Mouse (Mus musculus): ENCODE results near the gene Abcb5. TPM values are rescaled to one million over a fixed set of nuclear protein-coding genes. Genes with fewer than 3 reads are reported as not detected.

Gene Abcb5
- polyA plus RNA-seq, 1 experiment from 2014 or later = not detected

GRCm38 (mm10) chr12:118846649-118847321 lies 119.4 kb downstream of the Abcb5 start:
- Histone ChIP-seq H3K9ac (no peak overlapping the region), H3K9me3 (no peaks in the 10 kb centered on the region), H3K36me3 (no peaks in the 10 kb centered on the region), H3K4me2 (replicated peaks) (peak overlapping the region; percentile 87), H3K27me3 (replicated peaks) (peaks cover 74% of the 10 kb centered on the region), H3K4me3 (replicated peaks) (peak overlapping the region; percentile 43), H3K4me1 (replicated peaks) (peaks cover 29% of the 10 kb centered on the region), H3K27ac (no peak overlapping the region)
- WGBS = under 1% methylated on average over 59 of the region's 59 CpGs
- ATAC-seq = peak; percentile 75

DNA sequence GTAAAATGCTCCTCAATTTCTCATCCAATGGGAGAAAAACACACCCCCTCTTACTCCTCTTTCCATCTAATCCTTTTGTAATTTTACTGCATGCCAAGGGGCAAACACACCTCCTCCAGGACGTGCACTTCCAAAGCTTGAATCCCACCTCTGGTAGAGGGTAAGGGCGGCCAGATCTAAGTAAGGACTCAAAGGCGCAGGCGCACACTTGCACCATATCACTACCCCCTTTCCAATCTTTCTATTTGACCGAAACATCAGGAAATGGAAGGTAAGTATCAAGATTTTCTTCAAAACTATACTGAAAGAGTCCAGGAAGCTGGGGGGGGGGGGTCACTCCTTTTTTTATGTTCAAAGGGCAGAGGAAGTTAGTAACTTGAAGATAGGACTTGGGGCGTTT lies 120.0 kb downstream of the Abcb5 start, which contains the start of gene Sp8:
TSS of gene Sp8 (plus strand) at position 109 of the 400 bp plus-strand sequence.
- WGBS = 3% methylated on average over 6 of the region's 6 CpGs
- peak within 1 kb of the TSS; percentile 87 for H3K4me2 ChIP-seq (replicated peaks)
- H3K36me3 ChIP-seq = no peaks in the 10 kb centered on the region
- no peaks in the 10 kb centered on the region for H3K9me3 ChIP-seq
- H3K27ac ChIP-seq = no peak within 1 kb of the TSS
- H3K27me3 ChIP-seq (replicated peaks) = peaks cover 79% of the 10 kb centered on the region
- no peak within 1 kb of the TSS for H3K9ac ChIP-seq
- H3K4me1 ChIP-seq (replicated peaks) = peaks cover 29% of the 10 kb centered on the region
- peak within 1 kb of the TSS; percentile 43 for H3K4me3 ChIP-seq (replicated peaks)
- no peak for ATAC-seq

DNA sequence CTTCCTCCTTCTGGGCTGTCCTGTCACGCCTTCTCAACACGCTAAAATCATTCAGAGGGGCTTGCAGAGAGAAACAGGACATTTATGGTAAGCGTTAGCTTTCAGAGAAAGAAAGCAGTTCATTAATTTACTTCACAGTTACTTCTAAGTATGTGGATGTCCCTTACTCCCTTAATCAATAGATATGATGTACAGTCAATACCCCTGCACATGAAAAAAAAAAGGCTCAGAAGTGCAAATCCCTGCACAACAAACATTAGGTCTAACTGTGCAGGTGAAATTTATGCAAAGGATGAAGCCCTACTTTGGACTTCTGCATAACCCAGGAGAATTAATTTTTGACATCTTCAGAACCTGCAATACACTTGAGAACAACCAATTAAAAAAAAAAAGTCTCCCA lies 120.9 kb downstream of the Abcb5 start:
- Histone ChIP-seq H3K27me3 (replicated peaks) (peaks cover 84% of the 10 kb centered on the region), H3K4me3 (replicated peaks) (no peak overlapping the region), H3K4me2 (replicated peaks) (no peak overlapping the region), H3K27ac (no peak overlapping the region), H3K36me3 (no peaks in the 10 kb centered on the region), H3K4me1 (replicated peaks) (peaks cover 29% of the 10 kb centered on the region), H3K9ac (no peak overlapping the region), H3K9me3 (no peaks in the 10 kb centered on the region)
- WGBS = 5% methylated on average over 3 of the region's 3 CpGs
- ATAC-seq = no peak

- Histone ChIP-seq H3K4me1 (replicated peaks) (peaks cover 29% of the 10 kb centered on the region), H3K9ac (no peak overlapping the region), H3K4me3 (replicated peaks) (no peak overlapping the region), H3K36me3 (no peaks in the 10 kb centered on the region), H3K4me2 (replicated peaks) (no peak overlapping the region), H3K27me3 (replicated peaks) (peaks cover 84% of the 10 kb centered on the region), H3K9me3 (no peaks in the 10 kb centered on the region), H3K27ac (no peak overlapping the region)
- ATAC-seq = no peak
- 11% methylated on average over 3 of the region's 3 CpGs for WGBS
These were observed 121.4 kb downstream of the Abcb5 start for GRCm38 (mm10) chr12:118844841-118845240.

DNA sequence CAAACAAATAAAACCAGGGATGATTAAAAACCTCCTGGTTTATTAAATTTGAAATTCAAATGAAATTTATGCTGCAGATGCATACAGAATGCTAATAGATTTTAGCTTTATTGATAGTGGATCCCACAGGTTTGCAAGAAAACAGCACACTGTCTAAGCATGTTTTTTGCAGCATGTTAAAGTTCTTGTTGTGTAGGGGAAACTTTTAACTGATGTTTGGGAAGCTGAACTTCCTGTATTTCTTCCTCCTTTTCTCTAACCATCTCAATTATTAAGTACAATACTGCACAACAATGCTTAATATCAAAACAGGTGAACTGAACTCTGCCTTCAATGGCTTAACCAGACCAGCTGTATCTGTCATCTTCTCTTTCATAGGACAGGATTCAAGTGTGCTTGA lies 122.1 kb downstream of the Abcb5 start:
- Histone ChIP-seq H3K9ac (no peak overlapping the region), H3K4me1 (replicated peaks) (peaks cover 24% of the 10 kb centered on the region), H3K36me3 (no peaks in the 10 kb centered on the region), H3K27me3 (replicated peaks) (peaks cover 81% of the 10 kb centered on the region), H3K9me3 (no peaks in the 10 kb centered on the region), H3K4me3 (replicated peaks) (no peak overlapping the region), H3K4me2 (replicated peaks) (no peak overlapping the region), H3K27ac (no peak overlapping the region)
- ATAC-seq = no peak

DNA sequence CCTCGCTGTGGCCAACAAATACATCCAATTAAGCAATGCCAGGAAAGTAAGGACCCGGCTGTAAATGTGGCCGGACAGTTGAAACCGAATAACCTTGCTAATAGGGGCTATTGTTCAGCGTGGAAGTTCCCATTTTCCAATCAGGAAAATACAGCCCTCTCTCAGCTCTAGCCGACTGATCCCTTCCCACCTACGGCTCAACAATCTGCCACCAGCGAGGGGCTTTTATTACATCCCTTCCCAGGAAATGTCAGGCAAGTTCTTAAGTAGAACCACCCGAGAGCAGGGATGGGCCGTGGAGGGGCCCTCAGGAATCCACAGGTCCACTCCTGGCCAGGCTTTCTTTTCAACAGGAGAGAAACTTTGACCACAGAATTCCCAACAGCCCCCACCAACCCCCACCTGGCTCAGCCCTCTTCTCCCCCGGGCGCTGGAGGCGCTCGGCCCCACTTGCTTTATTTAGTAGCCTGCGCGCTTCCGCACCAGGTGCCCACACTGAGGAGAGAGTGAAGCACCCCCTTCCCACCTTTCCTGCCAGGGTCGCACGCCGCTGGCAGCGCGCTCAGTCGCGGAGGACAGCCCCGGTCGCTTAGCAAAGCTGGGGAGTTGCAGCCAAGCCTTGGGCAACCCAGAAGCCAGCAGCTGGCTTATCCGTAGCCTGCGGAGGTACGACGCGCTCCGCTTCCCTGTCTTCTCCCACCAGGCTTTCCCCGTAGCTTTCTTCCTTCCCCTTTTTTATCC lies 123.4 kb downstream of the Abcb5 start:
- Histone ChIP-seq H3K9me3 (no peaks in the 10 kb centered on the region), H3K4me3 (replicated peaks) (no peak overlapping the region), H3K36me3 (no peaks in the 10 kb centered on the region), H3K27me3 (replicated peaks) (peaks cover 80% of the 10 kb centered on the region), H3K4me2 (replicated peaks) (no peak overlapping the region; the same call in 1 of the 2 replicates), H3K9ac (no peak overlapping the region), H3K4me1 (replicated peaks) (peaks cover 12% of the 10 kb centered on the region), H3K27ac (no peak overlapping the region)
- ATAC-seq = no peak; the same call in 1 of the 2 replicates
- WGBS = 1% methylated on average over 33 of the region's 33 CpGs

DNA sequence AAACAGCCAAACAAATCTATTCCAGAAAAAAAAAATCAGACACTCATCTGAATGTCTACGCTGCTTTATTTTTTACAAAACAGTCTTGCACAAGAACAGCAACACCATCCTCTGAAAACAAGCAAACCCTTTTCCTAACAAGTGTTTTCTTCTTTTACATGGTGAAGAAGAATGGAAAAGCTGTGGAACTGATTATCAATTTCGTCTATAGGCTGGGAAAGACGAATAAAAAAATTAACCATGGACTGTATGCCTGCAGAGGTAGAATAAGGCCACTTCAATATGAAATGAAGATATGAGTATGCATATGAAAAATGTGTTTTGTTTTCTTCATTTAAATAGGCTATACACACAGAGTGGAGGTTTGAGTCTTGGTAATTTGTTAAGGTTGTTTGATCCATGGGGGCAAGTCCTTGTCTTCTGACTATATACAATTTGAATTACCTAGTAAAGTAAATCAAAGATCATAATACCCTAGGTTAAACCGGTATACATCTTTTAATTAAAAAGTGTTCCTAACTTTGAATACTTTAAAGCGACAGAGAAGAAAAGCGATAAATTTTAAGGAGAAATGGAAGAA lies 124.2 kb downstream of the Abcb5 start:
- Histone ChIP-seq H3K4me3 (replicated peaks) (no peak overlapping the region), H3K4me1 (replicated peaks) (peaks cover 14% of the 10 kb centered on the region), H3K9me3 (no peaks in the 10 kb centered on the region), H3K27ac (no peak overlapping the region), H3K36me3 (no peaks in the 10 kb centered on the region), H3K9ac (no peak overlapping the region), H3K4me2 (replicated peaks) (no peak overlapping the region), H3K27me3 (replicated peaks) (peaks cover 79% of the 10 kb centered on the region)
- ATAC-seq = no peak
- 9% methylated on average over 6 of the region's 6 CpGs for WGBS

DNA sequence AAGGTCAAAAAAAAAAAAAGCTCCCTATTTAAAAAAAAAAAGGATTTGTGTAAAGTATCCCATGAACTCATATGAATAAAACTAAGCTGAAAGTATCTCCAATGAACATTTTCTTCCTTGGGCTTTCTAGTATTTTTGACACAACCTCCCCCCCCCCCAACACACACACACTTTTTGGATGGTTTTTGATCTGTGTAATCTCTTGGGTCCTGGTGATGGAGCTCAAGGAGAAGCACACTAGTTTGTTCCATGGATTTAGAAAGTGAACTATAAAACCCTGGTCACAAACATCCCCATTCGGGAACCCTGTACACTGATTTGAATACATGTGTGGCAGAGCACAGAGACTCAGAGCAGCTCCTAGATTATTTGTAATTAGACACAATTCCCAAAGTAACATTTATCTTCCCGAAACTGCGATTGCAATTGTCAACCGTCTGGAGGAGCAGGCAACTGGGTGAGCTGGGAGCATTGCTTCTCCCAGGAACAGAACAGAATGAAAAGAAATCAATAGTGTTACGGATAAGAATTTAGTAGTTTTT lies 124.8 kb downstream of the Abcb5 start:
- Histone ChIP-seq H3K4me3 (replicated peaks) (no peak overlapping the region), H3K27ac (no peak overlapping the region), H3K4me2 (replicated peaks) (no peak overlapping the region), H3K4me1 (replicated peaks) (peaks cover 13% of the 10 kb centered on the region), H3K27me3 (replicated peaks) (peaks cover 79% of the 10 kb centered on the region), H3K36me3 (no peaks in the 10 kb centered on the region), H3K9me3 (no peaks in the 10 kb centered on the region), H3K9ac (no peak overlapping the region)
- WGBS = 5% methylated on average over 5 of the region's 5 CpGs
- ATAC-seq = no peak

DNA sequence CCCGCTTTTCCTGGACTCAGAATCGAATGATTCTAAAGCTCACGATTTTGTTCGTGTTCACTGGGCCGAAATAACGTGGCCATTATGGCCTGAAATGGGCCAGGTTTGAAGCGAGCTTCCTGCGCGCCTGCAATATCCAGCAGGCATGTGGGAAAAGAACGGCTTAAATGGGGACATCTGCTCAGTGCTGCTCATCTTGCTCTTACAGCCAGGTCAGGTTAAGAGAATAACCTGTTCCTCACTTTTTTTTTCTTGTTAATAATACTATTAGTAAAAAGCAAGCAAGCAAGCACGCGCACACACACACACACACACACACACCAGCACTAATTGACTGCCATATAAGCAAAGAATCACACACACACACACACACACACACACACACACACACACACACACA lies 125.4 kb downstream of the Abcb5 start:
- H3K9me3 ChIP-seq = no peaks in the 10 kb centered on the region
- no peak overlapping the region for H3K4me3 ChIP-seq (replicated peaks)
- H3K27me3 ChIP-seq (replicated peaks) = peaks cover 79% of the 10 kb centered on the region
- H3K9ac ChIP-seq = no peak overlapping the region
- no peak overlapping the region for H3K27ac ChIP-seq
- H3K4me2 ChIP-seq (replicated peaks) = no peak overlapping the region
- peaks cover 17% of the 10 kb centered on the region for H3K4me1 ChIP-seq (replicated peaks)
- WGBS = 6% methylated on average over 12 of the region's 12 CpGs
- H3K36me3 ChIP-seq = no peaks in the 10 kb centered on the region
- ATAC-seq = no peak

GRCm38 (mm10) chr12:118840301-118840700 lies 125.9 kb downstream of the Abcb5 start:
- Histone ChIP-seq H3K4me1 (replicated peaks) (peaks cover 17% of the 10 kb centered on the region), H3K4me3 (replicated peaks) (no peak overlapping the region), H3K36me3 (no peaks in the 10 kb centered on the region), H3K27me3 (replicated peaks) (peaks cover 78% of the 10 kb centered on the region), H3K4me2 (replicated peaks) (no peak overlapping the region), H3K9ac (no peak overlapping the region), H3K27ac (no peak overlapping the region), H3K9me3 (no peaks in the 10 kb centered on the region)
- no peak for ATAC-seq
- 2% methylated on average over 15 of the region's 15 CpGs for WGBS

GRCm38 (mm10) chr12:118839398-118839797 lies 126.8 kb downstream of the Abcb5 start:
- H3K4me3 ChIP-seq (replicated peaks) = no peak overlapping the region
- H3K4me2 ChIP-seq (replicated peaks) = no peak overlapping the region
- H3K9ac ChIP-seq = no peak overlapping the region
- no peaks in the 10 kb centered on the region for H3K9me3 ChIP-seq
- H3K4me1 ChIP-seq (replicated peaks) = peaks cover 17% of the 10 kb centered on the region
- H3K27me3 ChIP-seq (replicated peaks) = peaks cover 76% of the 10 kb centered on the region
- H3K27ac ChIP-seq = no peak overlapping the region
- 6% methylated on average over 5 of the region's 5 CpGs for WGBS
- ATAC-seq = no peak
- H3K36me3 ChIP-seq = no peaks in the 10 kb centered on the region

DNA sequence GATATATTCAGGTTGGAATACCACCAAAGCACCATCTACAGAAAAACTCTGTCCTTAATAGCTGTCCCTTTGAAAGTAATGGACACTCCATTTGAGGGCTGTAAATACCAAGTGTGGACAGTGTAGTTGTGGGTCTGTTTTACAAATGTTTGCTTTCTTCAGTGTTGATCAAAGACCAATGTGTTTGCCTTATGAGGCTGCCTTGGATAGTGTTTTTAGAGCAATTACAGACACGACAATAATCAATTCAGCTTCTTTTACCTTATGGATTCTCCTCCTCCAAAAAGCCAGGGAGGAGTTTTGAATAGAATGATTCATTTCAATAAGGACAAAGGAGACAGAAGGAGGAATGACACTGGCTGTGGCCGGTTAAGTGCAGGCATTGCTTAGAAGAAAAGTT lies 128.0 kb downstream of the Abcb5 start:
- no peaks in the 10 kb centered on the region for H3K9me3 ChIP-seq
- H3K27me3 ChIP-seq (replicated peaks) = peaks cover 67% of the 10 kb centered on the region
- no peak overlapping the region for H3K27ac ChIP-seq
- ATAC-seq = no peak
- no peak overlapping the region for H3K4me3 ChIP-seq (replicated peaks)
- no peaks in the 10 kb centered on the region for H3K36me3 ChIP-seq
- peaks cover 17% of the 10 kb centered on the region for H3K4me1 ChIP-seq (replicated peaks)
- no peak overlapping the region for H3K9ac ChIP-seq
- no peak overlapping the region for H3K4me2 ChIP-seq (replicated peaks)
- WGBS = 3% methylated on average over 2 of the region's 2 CpGs
